Mouse (Mus musculus) A20 (cell line): ENCODE measurements around the gene Ssr2.
"Not testable (repeated sequence)": the region's sequence is repeated elsewhere in the genome, so short reads cannot be mapped to it uniquely, and the experiment has no call there.

Experiments
- DNase-seq: peaks from one replicate; pipeline ENCODE4 v3.0.0-alpha.2; 2011; ENCODE audit warnings: low read depth, low spot score

Gene Ssr2

GRCm38 (mm10) chr3:88563966-88564365, 11.7 kb upstream of the Ssr2 start:
- no peak for DNase-seq

GRCm38 (mm10) chr3:88566116-88566515, 9.6 kb upstream of the Ssr2 start:
- no peak for DNase-seq

GRCm38 (mm10) chr3:88566536-88567061, 9.1 kb upstream of the Ssr2 start:
- no peak for DNase-seq

GRCm38 (mm10) chr3:88567892-88568291, 7.8 kb upstream of the Ssr2 start:
- DNase-seq: no peak

- no peak for DNase-seq
Measured at GRCm38 (mm10) chr3:88568615-88569014, 7.1 kb upstream of the Ssr2 start.

- DNase-seq: no peak
Measured at GRCm38 (mm10) chr3:88569093-88569492, 6.6 kb upstream of the Ssr2 start.

GRCm38 (mm10) chr3:88569694-88570093, 6.0 kb upstream of the Ssr2 start:
- no peak for DNase-seq

GRCm38 (mm10) chr3:88570341-88570740, 5.3 kb upstream of the Ssr2 start:
- DNase-seq: no peak

- DNase-seq: no peak
Measured at GRCm38 (mm10) chr3:88571856-88572255, 3.8 kb upstream of the Ssr2 start.

- DNase-seq: no peak
Measured at GRCm38 (mm10) chr3:88572835-88573234, 2.8 kb upstream of the Ssr2 start.

- no peak for DNase-seq
Measured at GRCm38 (mm10) chr3:88573810-88574209, 1.9 kb upstream of the Ssr2 start.

- not testable (repeated sequence) for DNase-seq
Measured at GRCm38 (mm10) chr3:88577846-88578245, 2.2 kb downstream of the Ssr2 start.

- no peak for DNase-seq
Measured at GRCm38 (mm10) chr3:88578498-88579424, 3.1 kb downstream of the Ssr2 start.

- peak; percentile 90 for DNase-seq
Measured at GRCm38 (mm10) chr3:88579454-88580117, 3.9 kb downstream of the Ssr2 start.

- DNase-seq: no peak
Measured at GRCm38 (mm10) chr3:88585769-88586168, 10.1 kb downstream of the Ssr2 start.

- no peak for DNase-seq
Measured at GRCm38 (mm10) chr3:88586640-88587039, 11.0 kb downstream of the Ssr2 start.

GRCm38 (mm10) chr3:88590246-88590645, 14.6 kb downstream of the Ssr2 start:
- no peak for DNase-seq

- DNase-seq: no peak
Measured at GRCm38 (mm10) chr3:88591044-88591443, 15.4 kb downstream of the Ssr2 start.

- peak; percentile 83 for DNase-seq
Measured at GRCm38 (mm10) chr3:88591950-88592731, 16.5 kb downstream of the Ssr2 start.

GRCm38 (mm10) chr3:88592942-88593576, 17.4 kb downstream of the Ssr2 start:
- peak; percentile 88 for DNase-seq

GRCm38 (mm10) chr3:88593893-88594580, 18.4 kb downstream of the Ssr2 start:
- no peak for DNase-seq
